Mouse (Mus musculus): ENCODE data around the gene 4933411K16Rik.

The 4933411K16Rik gene

GRCm38 (mm10) chr19:42035456-42036248 is 16.4 kb upstream of the 4933411K16Rik start, which contains the start of gene Ankrd2:
Gene Ankrd2, plus strand, starts transcription at chr19:42036000.
- peak; percentile 57 for DNase-seq (ENCODE audit: low spot score)

- no peak for DNase-seq (ENCODE audit: low spot score)
Observed at GRCm38 (mm10) chr19:42036357-42036756, 15.7 kb upstream of the 4933411K16Rik start.

- DNase-seq (ENCODE audit: low spot score) = no peak
Observed at GRCm38 (mm10) chr19:42037167-42037702, 14.8 kb upstream of the 4933411K16Rik start.

DNA sequence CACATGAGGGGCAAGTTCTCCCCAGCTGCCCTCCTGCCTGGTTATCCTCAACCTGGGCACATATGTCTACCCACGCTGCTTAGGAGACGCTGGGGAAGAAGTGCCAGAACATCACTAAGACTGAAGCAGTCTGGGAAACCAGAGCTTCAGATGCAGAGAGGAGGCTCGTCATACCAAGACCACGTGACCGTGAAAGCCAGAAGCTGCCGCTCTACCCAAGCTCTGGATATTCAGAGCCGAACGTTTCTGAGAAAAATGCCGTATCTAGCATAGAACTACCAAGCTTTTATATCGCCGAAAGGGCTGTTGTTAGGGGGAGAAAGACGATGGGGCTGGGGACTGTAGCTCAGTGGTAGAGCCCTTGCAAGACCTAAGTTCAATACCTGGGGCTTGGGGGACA is 13.7 kb upstream of the 4933411K16Rik start:
- DNase-seq (ENCODE audit: low spot score) = no peak

GRCm38 (mm10) chr19:42043988-42044387 is 8.1 kb upstream of the 4933411K16Rik start:
- DNase-seq (ENCODE audit: low spot score) = no peak

GRCm38 (mm10) chr19:42045269-42046102 is 6.6 kb upstream of the 4933411K16Rik start, which contains the start of gene Hoga1:
Gene Hoga1, plus strand, starts transcription at chr19:42045610.
- DNase-seq (ENCODE audit: low spot score) = no peak

DNA sequence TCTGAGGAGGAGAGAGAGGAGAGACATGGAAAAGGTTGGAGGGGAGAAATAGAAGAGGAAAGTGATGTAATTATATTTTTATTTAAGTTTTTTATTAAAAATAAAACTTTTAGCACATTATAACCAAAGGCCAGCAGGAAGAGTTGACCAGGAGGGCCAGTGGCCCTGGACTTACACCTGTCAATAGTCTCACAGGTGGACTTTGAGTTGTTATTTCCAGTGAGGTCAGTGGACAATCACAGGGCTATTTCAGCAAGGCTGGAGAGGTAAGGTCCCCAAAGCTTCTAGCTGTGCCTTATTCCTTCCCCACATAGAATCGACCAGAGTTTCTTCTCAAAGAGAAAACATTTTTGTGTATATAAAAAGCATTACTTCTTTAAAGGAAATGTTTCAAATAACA is 1.8 kb upstream of the 4933411K16Rik start:
- no peak for DNase-seq (ENCODE audit: low spot score)

DNA sequence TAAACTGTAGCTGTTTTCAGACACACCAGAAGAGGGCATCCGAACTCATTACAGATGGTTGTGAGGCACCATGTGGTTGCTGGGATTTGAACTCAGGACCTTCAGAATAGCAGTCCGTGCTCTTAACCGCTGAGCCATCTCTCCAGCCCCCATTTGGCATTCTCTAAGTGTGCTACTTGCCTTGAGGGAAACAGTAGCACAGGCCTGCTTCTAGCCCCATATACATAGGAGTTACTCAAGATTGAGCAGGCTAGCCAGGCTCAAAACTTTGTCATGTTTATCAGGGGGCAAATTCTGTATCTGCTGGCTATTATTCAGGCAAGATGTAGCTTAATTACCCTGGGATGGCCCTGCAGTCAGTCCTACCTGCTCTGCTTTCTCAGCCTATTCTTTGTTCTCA is 697 bp upstream of the 4933411K16Rik start:
- DNase-seq (ENCODE audit: low spot score) = no peak

- DNase-seq (ENCODE audit: low spot score) = no peak
Observed at GRCm38 (mm10) chr19:42054255-42054654, 2.2 kb downstream of the 4933411K16Rik start.

GRCm38 (mm10) chr19:42055881-42056280 is 3.8 kb downstream of the 4933411K16Rik start:
- no peak for DNase-seq (ENCODE audit: low spot score)

GRCm38 (mm10) chr19:42056719-42057409 is 4.8 kb downstream of the 4933411K16Rik start:
- DNase-seq (ENCODE audit: low spot score) = no peak

DNA sequence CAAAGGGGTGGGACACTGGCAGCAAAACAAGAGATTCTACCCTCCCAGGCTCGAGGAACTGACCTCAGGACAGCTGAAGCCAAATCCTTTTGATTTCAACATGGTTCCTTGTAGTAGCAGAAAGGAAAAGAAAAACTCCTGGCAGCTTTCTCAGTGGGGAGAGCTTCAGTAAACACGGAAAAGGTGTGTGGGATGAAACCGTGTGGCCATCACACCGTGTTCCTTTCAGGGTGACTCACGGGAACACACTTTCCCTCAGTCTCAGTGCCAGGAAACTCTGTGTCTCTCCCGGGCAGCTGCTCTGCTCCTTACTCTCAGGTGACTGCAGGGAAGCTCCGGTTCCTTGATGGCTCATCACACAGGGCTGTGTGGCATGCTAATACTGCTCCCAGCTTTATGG is 6.4 kb downstream of the 4933411K16Rik start:
- no peak for DNase-seq (ENCODE audit: low spot score)

DNA sequence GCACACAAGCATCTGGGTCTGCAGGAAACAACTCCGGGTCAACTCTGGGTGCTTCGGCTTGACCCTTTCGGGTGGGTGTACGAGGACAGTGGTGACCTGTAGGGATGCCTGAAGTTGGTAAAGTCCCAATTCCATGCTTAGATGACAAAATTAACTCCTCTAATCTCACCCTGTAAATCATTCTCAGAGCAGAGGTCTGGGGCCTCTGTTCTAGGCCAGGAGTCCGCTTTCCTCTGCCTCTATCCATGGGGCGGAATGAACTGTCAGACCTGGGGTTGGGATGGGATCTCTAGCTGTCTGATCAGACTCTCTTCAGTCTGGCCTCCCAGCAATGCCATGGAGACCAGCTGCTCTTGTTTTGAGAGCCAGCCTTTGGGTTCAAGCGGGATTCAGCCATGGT is 9.4 kb downstream of the 4933411K16Rik start:
- DNase-seq (ENCODE audit: low spot score) = no peak

- DNase-seq (ENCODE audit: low spot score) = no peak
Observed at GRCm38 (mm10) chr19:42068441-42069240, 16.6 kb downstream of the 4933411K16Rik start.

DNA sequence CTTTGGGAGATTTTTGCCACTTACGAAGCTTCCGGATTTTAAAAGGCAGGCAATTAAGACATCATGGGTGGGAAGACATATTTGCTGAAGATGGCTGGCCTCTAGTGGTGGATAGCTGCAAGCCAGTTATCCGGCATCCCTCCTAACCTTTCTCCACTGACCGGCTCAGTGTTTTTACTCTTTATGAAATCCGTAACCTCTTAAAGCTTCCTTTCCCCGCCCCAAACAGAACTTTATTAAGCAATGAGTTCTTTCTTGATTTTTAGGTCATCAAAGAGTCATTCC is 17.1 kb downstream of the 4933411K16Rik start:
- DNase-seq (ENCODE audit: low spot score) = no peak

GRCm38 (mm10) chr19:42071221-42071620 is 19.2 kb downstream of the 4933411K16Rik start:
- no peak for DNase-seq (ENCODE audit: low spot score)

GRCm38 (mm10) chr19:42071886-42072608 is 20.0 kb downstream of the 4933411K16Rik start:
- no peak for DNase-seq (ENCODE audit: low spot score)

DNA sequence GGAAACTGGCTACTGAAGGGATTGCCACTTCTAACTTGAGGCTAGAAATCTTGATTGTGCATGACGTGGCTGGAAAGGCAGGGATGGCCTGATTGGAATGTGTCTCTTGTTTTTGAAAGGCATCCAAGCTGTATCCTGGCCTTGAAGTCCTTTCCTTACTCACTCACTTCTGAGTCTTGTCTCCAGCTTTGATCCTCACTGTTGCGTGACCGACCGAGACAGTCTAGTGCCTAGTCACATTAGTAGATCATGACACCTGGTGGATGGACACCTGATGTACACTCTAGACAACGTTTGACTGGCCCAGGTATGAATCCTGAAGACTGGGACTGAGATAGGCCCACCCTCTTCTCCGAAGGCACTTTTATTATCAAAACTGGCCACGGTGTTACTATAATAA is 20.8 kb downstream of the 4933411K16Rik start:
- no peak for DNase-seq (ENCODE audit: low spot score)

DNA sequence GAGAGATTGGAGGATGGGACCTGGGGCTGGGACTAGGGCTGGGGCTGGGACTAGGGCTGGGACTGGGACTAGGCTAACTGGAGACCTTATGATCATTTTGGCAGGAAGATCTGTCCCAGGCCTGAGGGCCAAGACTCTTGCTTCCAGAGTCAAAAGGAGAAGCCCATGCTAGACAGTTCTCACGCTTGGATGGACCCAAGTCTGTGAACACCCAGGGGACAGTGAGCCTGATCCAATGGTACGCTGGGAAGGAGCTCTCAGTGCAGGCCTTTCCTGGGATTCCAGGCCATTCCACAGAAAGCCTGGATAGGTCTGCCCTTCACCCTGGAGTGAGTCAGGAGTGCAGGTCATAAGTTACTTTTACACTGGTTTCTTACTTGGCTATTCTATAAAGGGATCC is 23.0 kb downstream of the 4933411K16Rik start:
- DNase-seq (ENCODE audit: low spot score) = no peak

- DNase-seq (ENCODE audit: low spot score) = no peak
Observed at GRCm38 (mm10) chr19:42075992-42076391, 23.9 kb downstream of the 4933411K16Rik start.

GRCm38 (mm10) chr19:42078566-42078965 is 26.5 kb downstream of the 4933411K16Rik start:
- DNase-seq (ENCODE audit: low spot score) = no peak

All from left cerebral cortex, adult 11 months (tissue).